Mouse (Mus musculus): ENCODE measurements around the gene Ccz1. TPM values are rescaled to one million over a fixed set of nuclear protein-coding genes. Genes with fewer than 3 reads are reported as not detected.

Ccz1 gene
- 118 and 121 TPM in 2 replicates for polyA plus RNA-seq (2014; fragmentation: Nextera tagmentation; extraction: Ambion mirVana)

GRCm38 (mm10) chr5:144014551-144015311 lies at the start of gene Ccz1:
Ccz1 (minus strand) TSS chr5:144014877.
- no peaks in the 10 kb centered on the region for H3K9me3 ChIP-seq (ENCODE audit: control insufficient read depth, low read length)
- peak within 1 kb of the TSS; percentile 92 for H3K4me3 ChIP-seq (ENCODE audit: low read depth, low read length)
- DNase-seq (ENCODE audit: low spot score) (peak; percentile 88), ATAC-seq (ENCODE audit: low FRiP score) (peak; percentile 99)
- no peaks in the 10 kb centered on the region for H3K4me1 ChIP-seq (replicated peaks; ENCODE audit: control insufficient read depth, insufficient read depth, low read length)
- H3K9ac ChIP-seq (ENCODE audit: low read depth, low read length), result peak within 1 kb of the TSS; percentile 89
- peak within 1 kb of the TSS; percentile 74 for H3K27ac ChIP-seq (ENCODE audit: low read depth, low read length)
- WGBS, result 3% methylated on average over 47 of the region's 47 CpGs
- peak within 1 kb of the TSS; percentile 39; the same call in 1 of the 2 replicates for H3K4me2 ChIP-seq (replicated peaks; ENCODE audit: low read depth, low read length)
- no peaks in the 10 kb centered on the region for H3K36me3 ChIP-seq (ENCODE audit: control insufficient read depth, insufficient read depth, low read length)
- H3K27me3 ChIP-seq (ENCODE audit: control insufficient read depth, insufficient read depth, low read length), result no peaks in the 10 kb centered on the region

- Histone ChIP-seq H3K4me3 (ENCODE audit: low read depth, low read length) (no peak overlapping the region), H3K9ac (ENCODE audit: low read depth, low read length) (no peak overlapping the region), H3K27me3 (ENCODE audit: control insufficient read depth, insufficient read depth, low read length) (no peaks in the 10 kb centered on the region), H3K27ac (ENCODE audit: low read depth, low read length) (no peak overlapping the region), H3K36me3 (ENCODE audit: control insufficient read depth, insufficient read depth, low read length) (no peaks in the 10 kb centered on the region), H3K4me2 (replicated peaks; ENCODE audit: low read depth, low read length) (no peak overlapping the region), H3K4me1 (replicated peaks; ENCODE audit: control insufficient read depth, insufficient read depth, low read length) (no peaks in the 10 kb centered on the region), H3K9me3 (ENCODE audit: control insufficient read depth, low read length) (no peaks in the 10 kb centered on the region)
- ATAC-seq (ENCODE audit: low FRiP score) (no peak), DNase-seq (ENCODE audit: low spot score) (no peak)
- 75% methylated on average over 5 of the region's 5 CpGs for WGBS
Observed at GRCm38 (mm10) chr5:144064093-144064492, 49.4 kb upstream of the Ccz1 start.

- DNase-seq (ENCODE audit: low spot score), result no peak
- no peaks in the 10 kb centered on the region for H3K9me3 ChIP-seq (ENCODE audit: control insufficient read depth, low read length)
- H3K27me3 ChIP-seq (ENCODE audit: control insufficient read depth, insufficient read depth, low read length), result no peaks in the 10 kb centered on the region
- no peak for ATAC-seq (ENCODE audit: low FRiP score)
- H3K9ac ChIP-seq (ENCODE audit: low read depth, low read length), result no peak overlapping the region
- H3K4me2 ChIP-seq (replicated peaks; ENCODE audit: low read depth, low read length), result no peak overlapping the region
- H3K4me3 ChIP-seq (ENCODE audit: low read depth, low read length), result no peak overlapping the region
- 83% methylated on average over 6 of the region's 6 CpGs for WGBS
- no peak overlapping the region for H3K27ac ChIP-seq (ENCODE audit: low read depth, low read length)
- no peaks in the 10 kb centered on the region for H3K36me3 ChIP-seq (ENCODE audit: control insufficient read depth, insufficient read depth, low read length)
- no peaks in the 10 kb centered on the region for H3K4me1 ChIP-seq (replicated peaks; ENCODE audit: control insufficient read depth, insufficient read depth, low read length)
Observed at GRCm38 (mm10) chr5:144054340-144054739, 39.7 kb upstream of the Ccz1 start.

- H3K9me3 ChIP-seq (ENCODE audit: control insufficient read depth, low read length), result no peaks in the 10 kb centered on the region
Observed at GRCm38 (mm10) chr5:144053450-144053849, 38.8 kb upstream of the Ccz1 start.

GRCm38 (mm10) chr5:144051268-144051667 lies 36.6 kb upstream of the Ccz1 start:
- Histone ChIP-seq H3K9ac (ENCODE audit: low read depth, low read length) (no peak overlapping the region), H3K9me3 (ENCODE audit: control insufficient read depth, low read length) (no peaks in the 10 kb centered on the region), H3K4me2 (replicated peaks; ENCODE audit: low read depth, low read length) (no peak overlapping the region), H3K27ac (ENCODE audit: low read depth, low read length) (no peak overlapping the region), H3K4me3 (ENCODE audit: low read depth, low read length) (no peak overlapping the region), H3K36me3 (ENCODE audit: control insufficient read depth, insufficient read depth, low read length) (no peaks in the 10 kb centered on the region), H3K27me3 (ENCODE audit: control insufficient read depth, insufficient read depth, low read length) (no peaks in the 10 kb centered on the region), H3K4me1 (replicated peaks; ENCODE audit: control insufficient read depth, insufficient read depth, low read length) (no peaks in the 10 kb centered on the region)
- DNase-seq (ENCODE audit: low spot score) (no peak), ATAC-seq (ENCODE audit: low FRiP score) (no peak)

More at GRCm38 (mm10) chr5:144053450-144053849, 38.8 kb upstream of the Ccz1 start:
- H3K9ac ChIP-seq (ENCODE audit: low read depth, low read length), result no peak overlapping the region
- WGBS, result 43% methylated on average over 3 of the region's 3 CpGs
- H3K4me2 ChIP-seq (replicated peaks; ENCODE audit: low read depth, low read length), result no peak overlapping the region
- H3K27ac ChIP-seq (ENCODE audit: low read depth, low read length), result no peak overlapping the region
- DNase-seq (ENCODE audit: low spot score) (peak; percentile 20), ATAC-seq (ENCODE audit: low FRiP score) (no peak)
- H3K36me3 ChIP-seq (ENCODE audit: control insufficient read depth, insufficient read depth, low read length), result no peaks in the 10 kb centered on the region
- no peaks in the 10 kb centered on the region for H3K27me3 ChIP-seq (ENCODE audit: control insufficient read depth, insufficient read depth, low read length)
- no peaks in the 10 kb centered on the region for H3K4me1 ChIP-seq (replicated peaks; ENCODE audit: control insufficient read depth, insufficient read depth, low read length)
- no peak overlapping the region for H3K4me3 ChIP-seq (ENCODE audit: low read depth, low read length)

GRCm38 (mm10) chr5:144049881-144050280 lies 35.2 kb upstream of the Ccz1 start:
- WGBS, result 74% methylated on average over 3 of the region's 3 CpGs
- H3K27me3 ChIP-seq (ENCODE audit: control insufficient read depth, insufficient read depth, low read length), result no peaks in the 10 kb centered on the region
- no peaks in the 10 kb centered on the region for H3K4me1 ChIP-seq (replicated peaks; ENCODE audit: control insufficient read depth, insufficient read depth, low read length)
- no peak overlapping the region for H3K4me3 ChIP-seq (ENCODE audit: low read depth, low read length)
- no peak overlapping the region for H3K4me2 ChIP-seq (replicated peaks; ENCODE audit: low read depth, low read length)
- no peak overlapping the region for H3K9ac ChIP-seq (ENCODE audit: low read depth, low read length)
- no peak overlapping the region for H3K27ac ChIP-seq (ENCODE audit: low read depth, low read length)
- no peak for ATAC-seq (ENCODE audit: low FRiP score)
- H3K9me3 ChIP-seq (ENCODE audit: control insufficient read depth, low read length), result no peaks in the 10 kb centered on the region
- DNase-seq (ENCODE audit: low spot score), result no peak
- no peaks in the 10 kb centered on the region for H3K36me3 ChIP-seq (ENCODE audit: control insufficient read depth, insufficient read depth, low read length)

GRCm38 (mm10) chr5:144047324-144047723 lies 32.6 kb upstream of the Ccz1 start:
- no peak for DNase-seq (ENCODE audit: low spot score)
- no peak overlapping the region for H3K4me3 ChIP-seq (ENCODE audit: low read depth, low read length)
- H3K27me3 ChIP-seq (ENCODE audit: control insufficient read depth, insufficient read depth, low read length), result no peaks in the 10 kb centered on the region
- no peak overlapping the region for H3K4me2 ChIP-seq (replicated peaks; ENCODE audit: low read depth, low read length)
- ATAC-seq (ENCODE audit: low FRiP score), result no peak
- no peaks in the 10 kb centered on the region for H3K9me3 ChIP-seq (ENCODE audit: control insufficient read depth, low read length)
- WGBS, result 70% methylated on average over 13 of the region's 13 CpGs
- no peak overlapping the region for H3K9ac ChIP-seq (ENCODE audit: low read depth, low read length)
- no peaks in the 10 kb centered on the region for H3K36me3 ChIP-seq (ENCODE audit: control insufficient read depth, insufficient read depth, low read length)
- H3K27ac ChIP-seq (ENCODE audit: low read depth, low read length), result no peak overlapping the region
- no peaks in the 10 kb centered on the region for H3K4me1 ChIP-seq (replicated peaks; ENCODE audit: control insufficient read depth, insufficient read depth, low read length)

- Histone ChIP-seq H3K4me1 (replicated peaks; ENCODE audit: control insufficient read depth, insufficient read depth, low read length) (no peaks in the 10 kb centered on the region), H3K9ac (ENCODE audit: low read depth, low read length) (no peak overlapping the region), H3K36me3 (ENCODE audit: control insufficient read depth, insufficient read depth, low read length) (no peaks in the 10 kb centered on the region), H3K27ac (ENCODE audit: low read depth, low read length) (no peak overlapping the region), H3K4me2 (replicated peaks; ENCODE audit: low read depth, low read length) (no peak overlapping the region), H3K4me3 (ENCODE audit: low read depth, low read length) (no peak overlapping the region), H3K27me3 (ENCODE audit: control insufficient read depth, insufficient read depth, low read length) (no peaks in the 10 kb centered on the region), H3K9me3 (ENCODE audit: control insufficient read depth, low read length) (no peaks in the 10 kb centered on the region)
- DNase-seq (ENCODE audit: low spot score) (no peak), ATAC-seq (ENCODE audit: low FRiP score) (no peak)
- WGBS, result 89% methylated on average over 11 of the region's 11 CpGs
Observed at GRCm38 (mm10) chr5:144043166-144043565, 28.5 kb upstream of the Ccz1 start.

- 47% methylated on average over 11 of the region's 11 CpGs for WGBS
- H3K27me3 ChIP-seq (ENCODE audit: control insufficient read depth, insufficient read depth, low read length), result no peaks in the 10 kb centered on the region
- H3K4me1 ChIP-seq (replicated peaks; ENCODE audit: control insufficient read depth, insufficient read depth, low read length), result no peaks in the 10 kb centered on the region
- no peaks in the 10 kb centered on the region for H3K36me3 ChIP-seq (ENCODE audit: control insufficient read depth, insufficient read depth, low read length)
- no peaks in the 10 kb centered on the region for H3K9me3 ChIP-seq (ENCODE audit: control insufficient read depth, low read length)
- no peak overlapping the region for H3K9ac ChIP-seq (ENCODE audit: low read depth, low read length)
- peak; percentile 27; the same call in 1 of the 2 replicates for ATAC-seq (ENCODE audit: low FRiP score)
- no peak overlapping the region for H3K27ac ChIP-seq (ENCODE audit: low read depth, low read length)
- H3K4me3 ChIP-seq (ENCODE audit: low read depth, low read length), result no peak overlapping the region
- H3K4me2 ChIP-seq (replicated peaks; ENCODE audit: low read depth, low read length), result no peak overlapping the region
- DNase-seq (ENCODE audit: low spot score), result peak; percentile 87
Observed at GRCm38 (mm10) chr5:144040720-144041364, 26.2 kb upstream of the Ccz1 start.

All from hindbrain, embryonic 11.5 days (tissue).